Mouse (Mus musculus) liver, postnatal 0 days (tissue): ENCODE measurements at regions not wholly inside any gene's neighbourhood (a gene's known extent, or its start where the extent isn't known, plus 50 kb on each side); places are given as distances from the start of the nearest gene placed in this dataset.

Experiments used
- CTCF ChIP-seq: sonication (generic); IDR thresholded peaks from 2 replicates; pipeline ENCODE4 v1.5.1; 2016; ENCODE audit warnings: antibody characterized with exemption, low read depth
- EP300 ChIP-seq: IDR thresholded peaks from 2 replicates; pipeline ENCODE4 v1.6.1; 2016; ENCODE audit warnings: antibody characterized with exemption, low read depth, mild to moderate bottlenecking

DNA sequence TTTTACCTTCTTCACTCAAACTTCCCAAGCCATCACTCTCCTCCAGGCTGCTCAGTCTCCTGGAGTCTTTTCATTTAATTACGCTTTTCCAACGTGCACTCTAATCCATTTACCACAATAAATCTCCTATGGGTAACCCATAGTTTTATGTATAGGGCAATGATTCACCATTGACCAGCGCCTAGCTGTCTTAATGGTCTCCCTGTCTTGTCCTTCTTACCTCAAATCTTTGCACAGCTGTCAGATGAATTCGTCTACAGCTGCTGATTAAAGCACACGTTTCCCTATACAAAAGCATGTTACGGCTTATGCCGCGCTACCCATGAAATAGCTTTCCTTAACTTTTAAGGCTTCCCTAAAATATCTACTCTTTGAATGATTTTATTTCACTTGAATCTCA lies 239.5 kb upstream of the Usp25 start:
- TF ChIP-seq EP300 (no peak), CTCF (no peak)
